Mouse (Mus musculus) spleen, embryonic (tissue): ENCODE measurements around the gene Gata3.

Experiments used
- CTCF ChIA-PET: fragments of 350-600 bp; sonication (Branson Sonifier 250); formaldehyde crosslinking; loops from one replicate; lab custom pipeline; 2022; lab: Charles Lee

The Gata3 gene

DNA sequence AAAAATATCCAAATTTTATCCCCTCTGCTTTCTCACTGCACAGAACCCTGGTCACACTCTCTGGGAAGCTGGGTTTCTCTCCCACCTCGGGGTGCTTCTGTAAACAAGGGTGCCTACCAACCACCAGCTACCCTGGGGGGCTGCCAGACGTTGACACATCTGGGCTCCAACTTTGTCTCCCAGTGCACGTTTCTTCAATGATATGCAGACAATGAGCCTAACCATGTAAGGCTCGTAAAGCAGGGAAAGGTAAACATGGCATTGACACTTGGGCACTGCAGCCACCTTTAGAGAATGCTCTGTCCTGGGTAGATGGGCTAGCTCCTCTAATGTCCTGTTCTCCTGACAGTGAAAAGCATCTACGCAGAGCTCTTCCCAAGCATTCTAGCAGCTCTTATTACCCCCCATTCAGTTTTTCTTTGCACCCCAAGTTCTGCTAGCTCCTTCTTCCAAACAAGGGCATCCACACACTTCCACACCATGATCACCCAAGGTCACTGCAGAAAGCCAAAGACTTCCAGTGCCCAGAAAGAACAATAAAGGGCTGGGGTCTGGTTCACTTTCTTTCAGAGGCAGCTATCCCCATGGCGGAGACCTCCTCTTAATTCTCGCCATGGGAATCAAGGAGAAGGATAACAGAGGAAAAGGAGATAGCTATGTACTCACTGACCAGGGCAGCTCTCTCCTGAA lies 2.8 kb downstream of the Gata3 start:
- CTCF ChIA-PET, result no interaction called here

DNA sequence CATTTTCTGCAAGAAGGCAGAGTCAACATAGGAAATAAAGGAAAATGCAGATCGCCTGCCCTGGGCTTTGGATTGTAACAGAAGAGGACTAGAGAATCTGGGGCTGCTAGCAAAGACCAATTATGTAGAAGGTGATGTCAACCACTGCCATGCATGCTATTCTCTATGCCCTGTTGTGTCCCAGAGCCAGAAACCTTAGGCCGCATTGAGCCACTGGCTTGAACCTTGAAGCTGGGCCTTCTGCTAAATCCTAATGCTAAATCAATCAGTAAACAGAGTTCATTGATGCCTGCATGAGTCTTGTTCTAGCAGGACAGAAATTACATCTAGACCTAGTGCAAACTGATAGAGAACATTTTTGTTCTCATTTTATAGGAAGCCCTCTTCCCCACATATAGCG lies 3.8 kb downstream of the Gata3 start:
- CTCF ChIA-PET, result no interaction called here

DNA sequence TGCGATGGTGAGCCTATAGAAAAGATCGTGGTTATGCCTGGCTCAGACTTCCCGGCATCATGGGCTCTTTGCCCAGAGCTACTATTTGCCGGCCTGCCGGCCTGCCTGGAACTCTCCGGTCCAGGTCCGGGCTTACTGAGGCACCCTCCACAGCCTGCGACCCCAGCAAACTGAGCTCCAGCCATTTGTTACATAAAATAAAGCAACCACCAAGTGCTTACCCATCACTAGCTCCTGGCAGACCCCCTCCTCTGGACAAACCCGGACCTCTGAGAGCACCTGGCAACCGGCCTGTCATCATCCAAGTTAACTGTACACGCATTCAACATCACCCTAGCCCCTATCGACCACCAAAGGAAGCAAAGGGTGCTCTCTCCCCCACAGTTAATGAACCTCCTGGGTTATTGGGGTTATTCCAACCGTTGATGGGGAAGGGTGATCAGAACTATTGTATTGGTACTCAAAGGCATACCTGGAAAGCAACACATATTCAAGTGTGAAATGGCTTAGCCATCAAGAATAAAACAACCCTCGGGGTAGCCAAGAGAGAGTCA lies 4.5 kb downstream of the Gata3 start:
- CTCF ChIA-PET, result no interaction called here

DNA sequence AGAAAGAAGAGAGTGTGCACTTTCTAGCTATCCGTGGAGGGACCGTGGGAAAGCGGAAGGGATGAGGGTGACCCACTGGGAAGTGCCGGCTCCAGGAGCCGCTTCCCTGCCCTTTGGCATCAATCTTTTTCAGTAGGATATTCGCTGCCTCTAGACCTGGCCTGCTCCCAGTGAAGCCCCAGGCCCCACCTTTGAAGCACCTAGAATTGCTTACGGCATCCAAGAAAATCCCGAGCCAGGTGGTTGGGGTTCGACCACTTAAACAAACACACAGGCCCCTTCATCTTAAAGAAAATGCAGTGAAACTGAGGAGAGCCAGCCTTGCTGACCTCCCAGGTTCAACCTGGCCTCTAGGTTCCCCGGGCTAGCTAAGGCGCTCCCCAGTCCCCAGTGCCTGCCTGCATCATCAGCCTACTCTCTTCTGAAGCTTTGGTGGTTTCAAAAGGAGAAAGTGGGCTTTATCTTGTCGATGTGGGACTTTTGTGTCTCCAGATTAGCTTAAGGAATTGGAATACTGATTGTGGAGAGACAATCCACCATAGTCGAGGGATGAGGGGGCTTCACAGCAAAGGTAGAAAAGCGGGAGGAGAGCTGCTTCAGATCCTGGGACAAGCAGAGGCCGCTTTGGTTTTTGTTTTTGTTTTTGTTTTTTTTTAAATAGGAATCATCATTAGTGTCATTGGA lies 5.2 kb downstream of the Gata3 start:
- CTCF ChIA-PET, result interaction anchor here (0.7 to 0.8 kb wide), 2 partner anchors 9 to 310 kb away, joined by 5 to 7 read pairs; no protein-coding TSS in a partner anchor

DNA sequence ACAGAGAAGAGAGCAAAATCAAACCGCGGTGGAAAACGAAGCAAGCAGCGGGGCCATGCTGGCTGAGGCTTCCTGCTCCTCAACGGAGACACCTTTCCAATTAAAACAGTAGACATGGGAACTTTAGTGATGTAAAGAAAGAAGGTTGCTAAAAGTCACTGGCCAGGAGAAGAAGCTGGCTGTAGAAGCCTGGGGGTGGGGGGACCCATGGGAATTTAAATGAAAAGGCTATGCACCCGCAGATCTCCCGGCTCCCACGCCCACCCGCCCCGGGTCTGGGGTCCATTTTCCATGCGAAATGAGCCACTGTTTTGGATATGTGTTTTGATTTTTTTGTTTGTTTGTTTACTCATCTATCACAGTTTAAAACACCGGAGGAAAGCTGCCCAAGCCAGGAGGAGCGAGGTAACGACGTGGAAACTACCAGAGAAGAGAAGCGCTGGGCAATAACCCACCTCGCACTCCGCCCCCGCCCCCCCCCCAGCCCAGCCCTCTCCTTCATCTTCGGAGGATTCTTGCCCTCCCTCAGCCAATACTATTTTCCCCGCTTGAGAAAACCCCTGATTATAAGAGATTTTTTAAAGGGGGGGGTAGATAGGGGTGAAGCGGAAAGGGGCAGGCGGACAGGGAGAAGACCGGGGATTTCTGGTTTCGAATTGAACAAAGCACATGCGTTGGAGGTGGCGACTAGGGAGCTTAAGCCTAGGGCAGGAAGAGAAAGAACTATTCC lies 5.9 kb downstream of the Gata3 start:
- CTCF ChIA-PET, result interaction anchor here (0.6 to 0.8 kb wide), 4 partner anchors 9 to 311 kb away, joined by 5 to 8 read pairs (median 8); no protein-coding TSS in a partner anchor

DNA sequence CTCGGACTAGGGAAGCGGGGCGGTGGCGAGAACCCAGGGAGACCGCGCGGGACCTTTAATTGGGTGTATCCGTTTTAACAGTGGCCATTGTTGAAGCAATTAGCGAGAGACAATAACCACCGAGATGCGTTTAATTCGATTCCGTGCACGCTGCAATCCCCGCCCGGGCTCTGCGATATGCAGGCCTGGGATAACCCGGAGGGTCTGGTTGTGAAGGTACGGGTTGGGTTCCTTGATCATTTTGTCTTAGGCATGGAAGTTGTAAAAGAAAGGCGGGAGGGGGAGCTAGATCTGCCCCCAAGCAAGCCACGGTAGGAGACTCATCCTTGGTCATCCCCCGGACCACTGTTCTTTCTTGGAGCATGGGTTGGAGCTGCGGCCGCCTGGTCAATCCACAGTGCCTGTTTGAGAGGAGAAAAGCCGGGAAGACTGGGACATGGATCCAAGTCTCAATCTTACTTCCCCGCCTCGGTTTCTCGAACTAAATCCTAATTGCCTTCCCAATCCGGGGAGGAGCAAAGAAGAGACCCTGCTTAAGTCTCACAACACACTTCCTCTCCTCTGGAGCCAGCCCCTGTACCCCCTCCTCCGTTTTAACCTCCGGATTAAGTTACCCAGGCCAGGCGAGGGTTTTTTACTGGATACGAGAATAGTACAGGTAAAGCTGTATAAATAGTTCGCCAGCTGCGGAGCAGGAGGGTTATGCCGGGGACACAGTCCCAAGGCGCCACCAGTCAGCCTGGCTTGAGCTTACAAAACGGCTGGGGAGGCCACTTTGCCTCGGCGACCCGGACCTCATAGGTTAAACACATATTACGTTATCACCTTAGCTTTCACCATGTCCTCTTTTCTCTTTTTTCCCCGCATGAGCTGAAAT lies 6.7 kb downstream of the Gata3 start:
- CTCF ChIA-PET, result interaction anchor here (0.7 kb wide), 1 partner anchor 42 kb away, joined by 8 read pairs; no protein-coding TSS in a partner anchor

DNA sequence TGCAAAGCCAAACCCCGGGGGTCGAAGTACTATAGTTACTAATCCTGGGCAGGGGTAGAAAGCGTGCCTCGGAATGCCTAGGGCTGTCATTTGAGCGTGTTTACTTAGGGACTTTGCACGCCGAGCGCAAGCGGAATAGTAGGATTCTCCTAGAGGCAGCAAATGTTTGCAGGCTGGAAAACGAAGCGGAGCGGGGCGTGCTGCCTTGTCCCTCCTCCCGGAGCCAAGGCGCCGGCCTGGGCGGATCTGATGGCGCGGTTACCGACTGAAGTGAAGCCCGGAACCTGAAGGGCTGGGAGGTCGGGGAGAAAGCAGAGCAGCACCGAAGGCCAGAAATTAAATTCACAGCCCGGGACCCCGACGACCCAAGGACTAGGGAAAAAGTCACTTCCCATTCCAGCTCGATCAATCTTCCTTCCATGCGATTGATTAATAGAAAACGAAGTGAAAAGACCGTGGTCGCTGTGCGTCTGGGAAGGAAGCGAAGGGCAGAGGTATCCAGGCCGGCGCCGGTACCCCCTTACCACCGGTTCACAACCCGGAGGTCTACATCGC lies 7.4 kb downstream of the Gata3 start:
- CTCF ChIA-PET, result interaction anchor here (0.6 kb wide), 1 partner anchor 14 kb away, joined by 8 read pairs; no protein-coding TSS in a partner anchor

DNA sequence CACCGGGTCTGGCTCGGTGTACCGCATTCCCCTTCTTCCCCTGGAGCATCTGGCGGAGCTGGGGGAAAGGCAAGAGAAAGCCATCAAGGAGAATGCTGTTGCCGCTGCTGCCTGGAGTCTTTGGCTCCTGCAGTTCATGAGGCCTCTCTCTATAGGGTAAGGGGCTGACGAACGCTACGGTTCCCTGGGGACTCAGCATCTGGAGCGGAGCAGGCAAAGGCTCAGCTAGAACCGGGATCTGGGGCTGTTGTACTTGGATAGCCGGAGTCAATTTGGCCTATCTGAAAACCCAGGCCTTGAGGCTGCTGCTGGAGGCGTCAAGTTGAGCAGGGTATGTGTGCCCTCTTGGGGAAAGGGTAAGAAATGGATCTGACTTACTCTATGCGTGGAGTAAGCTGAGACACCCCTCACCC lies 8.2 kb downstream of the Gata3 start:
- CTCF ChIA-PET, result no interaction called here

DNA sequence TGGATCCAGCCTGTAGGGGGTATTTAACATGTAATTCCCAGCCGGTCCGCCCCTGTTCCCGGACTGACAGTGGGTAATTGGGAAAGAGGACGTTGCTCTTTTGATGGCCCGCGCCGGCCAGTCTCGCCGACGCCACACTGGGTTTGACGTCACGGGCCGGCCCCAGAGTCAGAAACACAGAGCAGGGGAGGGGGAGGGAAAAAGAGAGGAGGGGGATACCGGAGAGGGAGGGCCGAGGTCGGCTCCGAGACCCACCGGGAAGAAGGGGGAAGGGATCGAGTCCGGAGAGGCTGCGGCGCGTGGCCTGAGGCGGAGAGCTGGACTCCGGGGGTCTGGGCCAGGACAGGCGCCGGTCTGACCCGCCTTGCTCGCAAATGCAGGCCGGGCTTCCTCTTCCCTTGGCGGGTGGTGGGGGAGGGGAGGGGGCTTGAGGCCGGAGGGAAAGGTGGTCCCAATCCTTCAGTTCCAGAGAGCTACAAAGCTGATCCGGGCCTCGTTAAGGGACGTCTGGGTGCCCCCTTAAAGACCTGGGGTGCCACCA lies 8.7 kb downstream of the Gata3 start, which contains the start of gene 4930412O13Rik:
TSS of gene 4930412O13Rik (plus strand) at position 202 of the 541 bp plus-strand sequence.
- CTCF ChIA-PET, result no interaction called here

DNA sequence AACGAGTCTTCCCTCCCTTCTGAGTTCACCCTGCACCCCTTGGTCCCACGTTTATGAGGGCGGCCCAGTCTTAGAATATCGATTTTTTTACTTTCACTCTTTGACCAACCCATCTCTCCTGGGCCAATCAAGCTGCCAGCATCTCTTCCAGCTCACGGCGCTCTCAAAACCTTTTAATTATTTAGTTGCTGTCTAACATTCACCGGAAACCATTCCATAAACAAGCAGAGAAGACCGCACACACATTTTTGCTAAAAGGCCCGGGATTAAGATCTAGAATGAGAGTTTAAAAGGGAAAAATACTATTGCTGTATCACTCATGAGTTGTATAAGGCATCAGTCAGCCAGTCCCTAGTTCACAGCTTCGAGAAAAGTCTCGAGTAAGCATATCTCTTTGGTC lies 9.6 kb downstream of the Gata3 start:
- CTCF ChIA-PET, result interaction anchor here (0.7 kb wide), 1 partner anchor 511 kb away, joined by 11 read pairs; no protein-coding TSS in a partner anchor

DNA sequence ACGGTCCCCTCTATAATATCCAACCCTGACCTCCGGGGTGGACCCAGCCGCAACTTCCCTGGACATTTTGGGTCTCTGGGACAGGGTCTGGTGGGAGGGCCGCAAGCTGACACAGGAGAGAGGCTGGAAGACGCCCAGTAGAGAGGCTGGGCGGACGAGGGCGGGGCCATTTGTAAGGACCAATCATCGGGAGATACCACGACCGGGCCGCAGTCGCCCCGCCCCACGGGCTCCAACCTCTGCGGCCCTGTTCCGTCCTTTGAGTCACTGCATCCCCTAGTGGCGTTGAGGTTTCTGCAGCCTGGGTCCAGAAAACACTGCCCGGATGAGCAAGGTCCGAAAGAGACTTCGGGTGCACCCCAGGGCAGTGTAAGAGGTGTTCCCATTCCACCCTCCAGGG lies 10.3 kb downstream of the Gata3 start:
- CTCF ChIA-PET, result interaction anchor here (0.6 kb wide), 1 partner anchor 13 kb away, joined by 5 read pairs; no protein-coding TSS in a partner anchor

DNA sequence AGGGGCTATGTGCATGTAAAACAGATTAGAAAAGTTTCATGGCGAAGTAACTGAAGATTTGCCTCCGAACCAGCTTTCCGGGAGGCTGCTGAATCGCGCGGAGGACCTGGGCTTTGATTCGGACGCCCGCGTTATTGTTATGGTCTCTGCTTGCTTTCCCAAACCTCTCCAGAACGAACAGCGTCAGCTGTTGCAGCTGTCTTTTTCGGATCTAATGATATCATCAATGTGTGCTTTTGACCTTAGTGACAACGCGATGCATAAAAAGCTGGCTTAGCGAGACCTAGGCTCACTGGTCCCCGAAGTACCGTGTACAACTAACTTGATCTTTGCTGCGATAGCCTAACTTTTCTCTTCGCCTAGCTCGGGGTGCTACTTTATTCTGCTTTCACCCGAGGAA lies 10.7 kb downstream of the Gata3 start:
- CTCF ChIA-PET, result interaction anchor here (0.6 kb wide), 1 partner anchor 13 kb away, joined by 5 read pairs; no protein-coding TSS in a partner anchor

DNA sequence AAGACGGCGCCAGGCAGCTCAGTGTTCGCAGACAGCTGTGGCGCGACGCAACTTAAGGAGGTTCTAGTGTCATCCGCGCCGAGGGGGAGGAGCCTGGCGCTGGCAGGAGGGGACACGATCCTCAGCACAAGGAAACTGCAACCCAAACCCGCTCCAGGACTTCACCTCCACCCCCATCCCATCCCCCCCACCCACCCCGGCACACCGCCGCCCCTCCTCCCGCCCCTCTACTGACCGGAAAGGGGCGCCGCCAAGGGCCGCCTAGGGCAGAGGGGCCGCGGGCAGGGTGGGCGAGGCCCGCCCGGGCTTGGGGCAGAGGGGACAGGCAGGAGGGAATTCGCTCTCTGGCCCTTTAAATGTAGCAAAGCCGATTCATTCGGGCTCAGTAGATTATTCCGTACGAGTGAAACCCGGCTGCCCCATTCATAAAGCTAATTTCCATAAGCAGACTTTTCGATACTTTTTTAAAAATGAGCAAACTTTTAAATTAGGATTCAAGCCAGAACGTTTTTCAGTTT lies 11.2 kb downstream of the Gata3 start:
- CTCF ChIA-PET, result interaction anchor here (0.6 kb wide), 1 partner anchor 15 kb away, joined by 3 read pairs; no protein-coding TSS in a partner anchor

DNA sequence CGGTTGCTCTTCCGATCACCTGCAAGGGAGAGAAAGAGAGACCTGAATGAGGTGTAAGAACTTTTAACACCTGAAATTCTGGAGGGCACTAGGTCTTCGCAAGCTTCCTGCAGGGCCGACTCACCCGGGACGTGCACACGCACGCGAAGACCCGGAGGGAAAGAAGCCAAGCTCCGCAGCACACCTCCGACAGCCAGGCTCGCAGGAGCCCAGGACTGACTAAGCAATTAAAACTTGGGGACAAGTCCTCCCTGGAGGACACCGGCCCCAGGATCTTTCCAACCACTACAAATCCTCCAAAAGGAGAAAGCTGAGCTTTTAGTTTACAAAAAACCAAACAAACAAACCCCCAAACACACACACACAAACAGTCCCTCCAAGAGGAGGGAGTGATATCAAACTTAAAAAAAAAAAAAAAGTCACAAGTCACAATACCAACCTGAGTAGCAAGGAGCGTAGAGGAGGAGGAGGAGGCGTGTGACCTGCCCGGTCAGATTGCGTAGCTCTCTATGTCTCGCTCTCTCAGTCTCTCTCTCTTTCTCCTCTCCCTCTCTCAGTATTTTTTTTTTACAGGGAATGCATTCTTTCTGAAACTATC lies 11.8 kb downstream of the Gata3 start:
- CTCF ChIA-PET, result interaction anchor here (0.6 kb wide), 1 partner anchor 16 kb away, joined by 3 read pairs; no protein-coding TSS in a partner anchor

DNA sequence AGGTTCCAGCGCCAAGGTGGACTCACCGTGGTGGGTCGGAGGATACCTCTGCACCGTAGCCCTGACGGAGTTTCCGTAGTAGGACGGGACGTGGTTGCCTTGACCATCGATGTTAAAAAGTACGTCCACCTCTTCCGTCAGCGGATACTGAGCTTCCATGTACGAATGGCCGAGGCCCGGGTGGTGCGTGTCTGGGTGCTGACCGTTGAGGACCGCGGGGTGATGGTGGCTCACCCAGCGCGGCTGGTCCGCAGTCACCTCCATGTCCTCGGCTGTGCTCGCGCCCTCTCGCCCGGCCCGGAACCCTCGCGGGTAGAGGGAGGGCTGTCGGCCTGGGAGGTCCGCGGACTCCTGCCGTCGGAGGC lies 12.5 kb downstream of the Gata3 start:
- CTCF ChIA-PET, result interaction anchor here (0.7 kb wide), 1 partner anchor 52 kb away, joined by 3 read pairs; no protein-coding TSS in a partner anchor

DNA sequence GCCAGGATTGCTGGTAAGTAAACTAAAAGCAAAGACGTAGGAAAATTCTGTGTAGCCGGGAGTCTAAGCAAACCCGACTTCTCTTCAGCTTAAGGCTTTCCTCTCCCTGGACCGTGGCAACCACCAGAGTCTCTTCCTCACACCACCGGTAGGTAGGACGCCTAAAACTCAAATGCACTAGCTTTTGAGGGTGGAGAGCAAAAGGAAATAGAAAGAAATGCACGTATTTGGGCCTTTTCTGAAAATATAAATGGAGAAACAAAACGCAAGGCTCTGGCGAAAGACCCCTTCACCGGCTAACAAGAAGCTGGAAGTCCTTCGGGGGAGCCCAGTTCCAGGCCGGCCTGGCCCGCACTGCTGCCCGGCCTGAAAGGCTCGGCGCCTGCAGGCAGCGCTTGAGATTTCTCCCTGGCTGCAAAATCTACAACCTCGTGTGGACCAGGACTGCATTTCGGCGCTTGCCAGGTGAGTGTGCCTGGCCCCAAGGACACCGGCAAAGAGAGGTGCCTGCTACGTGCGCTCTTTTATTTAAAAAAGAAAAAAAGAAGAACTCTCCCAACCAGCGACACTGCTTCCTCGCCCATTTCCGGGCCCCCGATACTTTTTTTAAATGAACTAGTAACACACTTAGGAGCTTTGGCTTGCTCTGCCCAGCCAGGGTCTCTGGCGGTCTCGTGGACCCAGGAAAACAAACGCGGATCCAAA lies 13.1 kb downstream of the Gata3 start:
- CTCF ChIA-PET, result interaction anchor here (0.7 kb wide), 1 partner anchor 51 kb away, joined by 3 read pairs; no protein-coding TSS in a partner anchor

DNA sequence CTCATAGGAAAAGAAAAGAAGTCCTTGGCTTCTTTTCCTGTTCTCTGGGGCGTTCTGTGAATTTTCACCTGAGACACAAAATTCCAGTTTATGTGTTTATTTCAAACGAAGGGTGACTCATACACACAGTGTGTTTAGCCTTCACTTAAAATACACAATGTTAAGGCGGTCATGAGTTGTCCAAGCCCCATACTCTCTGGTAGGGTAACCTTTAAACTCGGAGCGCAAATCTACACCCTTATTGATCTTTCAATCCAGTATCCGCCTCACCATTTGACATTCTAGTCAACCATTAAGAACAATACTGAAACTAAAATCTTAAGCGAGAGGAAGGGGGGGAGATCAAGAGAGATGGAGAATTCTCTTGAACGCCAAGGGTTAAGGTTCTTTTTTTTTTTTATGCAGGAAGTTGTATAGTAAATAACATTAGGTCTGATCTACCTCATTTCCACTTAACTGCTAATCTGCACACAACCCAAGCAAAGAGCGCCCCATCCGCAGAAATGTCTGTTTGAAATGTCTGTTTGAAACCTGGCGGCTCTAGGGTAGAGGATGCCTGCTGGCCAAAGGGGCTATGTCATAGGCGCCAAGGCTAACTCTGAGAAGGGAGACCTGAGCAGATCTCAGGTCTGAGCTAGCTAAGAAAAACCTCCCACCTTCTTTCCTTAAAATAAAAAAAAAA lies 14.0 kb downstream of the Gata3 start:
- CTCF ChIA-PET, result no interaction called here

DNA sequence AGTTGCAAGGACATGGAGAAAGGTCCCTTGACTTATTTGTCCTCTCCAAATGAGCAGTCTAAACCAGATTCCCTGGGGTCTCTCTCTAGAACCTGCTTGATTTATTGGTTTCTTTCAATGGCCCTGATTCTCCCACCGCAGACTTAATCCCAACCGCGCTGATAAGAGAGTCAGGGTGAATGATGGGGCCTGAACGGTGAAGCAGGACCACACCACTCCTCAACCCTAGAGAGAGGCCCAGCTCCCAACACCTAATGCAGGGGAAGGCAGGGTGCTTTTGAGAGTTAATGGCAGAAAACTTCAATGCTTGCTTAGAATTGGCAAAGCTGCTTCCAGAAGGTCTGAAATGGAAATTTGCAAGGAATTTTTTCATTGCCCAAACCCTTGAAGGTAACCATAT lies 14.6 kb downstream of the Gata3 start:
- CTCF ChIA-PET, result no interaction called here
